Mouse (Mus musculus): ENCODE measurements around the gene Ano4.
"Not testable (repeated sequence)": the region's sequence is repeated elsewhere in the genome, so short reads cannot be mapped to it uniquely, and the experiment has no call there.

The Ano4 gene

GRCm38 (mm10) chr10:89154797-89155465, 189.6 kb downstream of the Ano4 start:
- DNase-seq (ENCODE audit: extremely low read depth, low read depth) = no peak

GRCm38 (mm10) chr10:89149166-89149565, 195.4 kb downstream of the Ano4 start:
- DNase-seq (ENCODE audit: extremely low read depth, low read depth) = no peak

- DNase-seq (ENCODE audit: extremely low read depth, low read depth) = no peak
Measured at GRCm38 (mm10) chr10:89121391-89121790, 223.2 kb downstream of the Ano4 start.

GRCm38 (mm10) chr10:89114381-89114780, 230.2 kb downstream of the Ano4 start:
- DNase-seq (ENCODE audit: extremely low read depth, low read depth) = no peak

- DNase-seq (ENCODE audit: extremely low read depth, low read depth) = no peak
Measured at GRCm38 (mm10) chr10:89111466-89111865, 233.1 kb downstream of the Ano4 start.

- no peak for DNase-seq (ENCODE audit: extremely low read depth, low read depth)
Measured at GRCm38 (mm10) chr10:89110917-89111316, 233.6 kb downstream of the Ano4 start.

- no peak for DNase-seq (ENCODE audit: extremely low read depth, low read depth)
Measured at GRCm38 (mm10) chr10:89103594-89103993, 241.0 kb downstream of the Ano4 start.

GRCm38 (mm10) chr10:89102025-89102424, 242.5 kb downstream of the Ano4 start:
- DNase-seq (ENCODE audit: extremely low read depth, low read depth) = no peak

GRCm38 (mm10) chr10:89098183-89098582, 246.4 kb downstream of the Ano4 start:
- DNase-seq (ENCODE audit: extremely low read depth, low read depth) = no peak

GRCm38 (mm10) chr10:89092350-89093040, 252.1 kb downstream of the Ano4 start:
- no peak for DNase-seq (ENCODE audit: extremely low read depth, low read depth)

GRCm38 (mm10) chr10:89077447-89077846, 267.1 kb downstream of the Ano4 start:
- DNase-seq (ENCODE audit: extremely low read depth, low read depth) = no peak

GRCm38 (mm10) chr10:89055891-89056290, 288.7 kb downstream of the Ano4 start:
- no peak for DNase-seq (ENCODE audit: extremely low read depth, low read depth)

- DNase-seq (ENCODE audit: extremely low read depth, low read depth) = not testable (repeated sequence)
Measured at GRCm38 (mm10) chr10:89044921-89045320, 299.6 kb downstream of the Ano4 start.

- DNase-seq (ENCODE audit: extremely low read depth, low read depth) = no peak
Measured at GRCm38 (mm10) chr10:89044166-89044565, 300.4 kb downstream of the Ano4 start.

GRCm38 (mm10) chr10:89018926-89019325, 325.6 kb downstream of the Ano4 start:
- no peak for DNase-seq (ENCODE audit: extremely low read depth, low read depth)

- no peak for DNase-seq (ENCODE audit: extremely low read depth, low read depth)
Measured at GRCm38 (mm10) chr10:89008303-89008702, 336.3 kb downstream of the Ano4 start.

GRCm38 (mm10) chr10:89004518-89004917, 340.0 kb downstream of the Ano4 start:
- DNase-seq (ENCODE audit: extremely low read depth, low read depth) = no peak

- no peak for DNase-seq (ENCODE audit: extremely low read depth, low read depth)
Measured at GRCm38 (mm10) chr10:88986925-88987324, 357.6 kb downstream of the Ano4 start.

- no peak for DNase-seq (ENCODE audit: extremely low read depth, low read depth)
Measured at GRCm38 (mm10) chr10:88983444-88983843, 361.1 kb downstream of the Ano4 start.

GRCm38 (mm10) chr10:88979451-88979850, 365.1 kb downstream of the Ano4 start:
- no peak for DNase-seq (ENCODE audit: extremely low read depth, low read depth)

GRCm38 (mm10) chr10:88978932-88979331, 365.6 kb downstream of the Ano4 start:
- DNase-seq (ENCODE audit: extremely low read depth, low read depth) = no peak

GRCm38 (mm10) chr10:88970951-88971725, 373.4 kb downstream of the Ano4 start:
- no peak for DNase-seq (ENCODE audit: extremely low read depth, low read depth)
